Mouse (Mus musculus) layer of hippocampus, postnatal 10 days (tissue): ENCODE measurements at regions not wholly inside any gene's neighbourhood (a gene's known extent, or its start where the extent isn't known, plus 50 kb on each side); places are given as distances from the start of the nearest gene placed in this dataset.

Experiments
- DNase-seq, 2 experiments: peaks; one replicate each; pipeline ENCODE4 v3.0.0; 2021; ENCODE audit warnings: low spot score in 2 of 2

- DNase-seq, result peak; percentile 78 to 84
Observed at GRCm38 (mm10) chr15:56046679-56047532, 1430.5 kb downstream of the Slc22a22 start.

GRCm38 (mm10) chr15:56045510-56046245 is 1431.7 kb downstream of the Slc22a22 start:
- no peak for DNase-seq

DNA sequence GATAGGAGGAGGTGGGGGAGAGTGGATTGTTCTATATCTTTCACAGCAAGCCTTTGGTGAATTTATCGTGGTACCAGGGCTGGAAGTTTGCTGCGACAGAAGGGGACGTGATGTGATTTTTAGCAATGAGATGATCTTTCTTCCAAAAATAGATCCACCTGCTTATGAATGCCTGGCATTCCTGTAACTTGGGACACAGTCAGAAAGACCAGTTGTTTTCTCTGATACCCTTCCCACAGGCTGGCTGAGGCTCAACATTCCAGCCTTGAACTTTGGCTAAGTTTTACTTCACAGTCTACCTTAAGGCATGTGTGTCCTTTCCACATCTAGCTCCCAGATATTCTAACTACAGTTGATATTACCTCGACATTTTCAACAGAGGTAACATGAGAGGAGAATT is 1434.1 kb downstream of the Slc22a22 start:
- no peak for DNase-seq

- no peak for DNase-seq
Observed at GRCm38 (mm10) chr15:56042449-56042848, 1435.0 kb downstream of the Slc22a22 start.

GRCm38 (mm10) chr15:56030007-56030406 is 1447.4 kb downstream of the Slc22a22 start:
- DNase-seq, result no peak

- DNase-seq, result no peak
Observed at GRCm38 (mm10) chr15:56027197-56027818, 1450.1 kb downstream of the Slc22a22 start.

- DNase-seq, result no peak
Observed at GRCm38 (mm10) chr15:56024705-56025104, 1452.7 kb downstream of the Slc22a22 start.

GRCm38 (mm10) chr15:56023862-56024484 is 1453.5 kb downstream of the Slc22a22 start:
- DNase-seq, result no peak

GRCm38 (mm10) chr15:56022315-56022714 is 1455.1 kb downstream of the Slc22a22 start:
- no peak for DNase-seq

- DNase-seq, result no peak
Observed at GRCm38 (mm10) chr15:56018141-56018540, 1459.3 kb downstream of the Slc22a22 start.

DNA sequence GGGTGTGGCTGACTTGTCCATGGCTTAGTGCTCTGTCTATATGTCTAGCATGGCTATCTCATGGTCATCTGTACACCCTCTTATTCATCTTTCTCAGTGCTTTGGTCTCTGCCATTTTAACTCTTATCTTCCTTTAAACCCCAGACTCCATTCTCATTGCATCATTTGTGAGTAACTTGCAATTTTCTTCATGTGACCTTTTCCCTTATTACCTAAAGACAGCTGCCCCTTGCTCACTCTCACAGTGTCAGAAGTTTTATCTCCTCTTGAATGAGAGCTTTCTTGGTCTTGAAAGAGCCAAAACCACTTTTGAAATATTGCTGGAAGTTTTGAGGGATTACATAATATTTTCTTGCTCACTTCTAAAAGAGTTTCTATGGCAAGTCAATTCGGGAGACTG is 1459.9 kb downstream of the Slc22a22 start:
- DNase-seq, result no peak

DNA sequence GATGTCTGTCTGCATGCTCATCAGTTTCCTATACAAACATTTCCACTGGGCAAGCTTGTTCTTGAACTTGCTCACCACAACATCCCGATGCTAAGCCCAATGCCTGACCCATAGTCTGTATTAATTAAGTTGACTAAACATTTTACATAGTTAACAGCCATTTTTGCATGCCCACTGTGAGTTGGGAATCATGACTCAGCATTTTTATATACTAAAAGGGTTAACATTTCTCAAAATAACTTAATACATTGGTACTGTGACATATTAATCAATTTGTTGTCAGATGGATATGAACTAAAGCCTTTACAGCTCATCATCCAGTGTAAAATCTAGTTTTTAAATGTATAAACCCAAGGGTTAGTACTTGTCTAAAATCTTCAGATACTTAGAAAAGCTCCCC is 1461.4 kb downstream of the Slc22a22 start:
- no peak for DNase-seq

- no peak for DNase-seq
Observed at GRCm38 (mm10) chr15:56014059-56014620, 1463.3 kb downstream of the Slc22a22 start.

DNA sequence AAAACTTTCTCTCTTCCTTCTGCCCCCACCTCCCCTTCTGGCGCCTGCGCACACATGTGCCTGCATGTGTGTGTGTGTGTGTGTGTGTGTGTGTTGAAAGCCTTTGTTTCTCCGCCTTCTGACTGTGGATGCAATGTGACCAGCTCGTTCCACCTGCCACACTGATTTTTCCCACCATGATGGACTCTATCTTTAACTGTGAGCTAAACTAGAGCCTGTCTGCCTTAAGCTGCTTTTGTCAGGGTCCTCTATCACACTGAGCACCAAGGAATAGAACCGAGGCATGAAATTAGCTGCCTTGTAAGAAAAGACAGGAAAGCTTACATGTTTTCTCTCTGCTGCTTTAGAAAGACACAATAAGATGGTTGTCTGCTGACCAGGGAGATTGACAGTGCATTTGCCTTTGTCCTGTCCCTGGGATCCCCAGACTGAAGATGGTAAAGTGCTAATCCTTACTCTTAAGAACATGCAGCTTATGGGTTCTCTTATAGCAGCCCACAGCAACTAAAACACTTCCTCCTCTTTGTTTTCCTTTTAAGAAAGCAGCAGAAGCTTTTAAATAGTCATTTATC is 1468.7 kb downstream of the Slc22a22 start:
- DNase-seq, result no peak

DNA sequence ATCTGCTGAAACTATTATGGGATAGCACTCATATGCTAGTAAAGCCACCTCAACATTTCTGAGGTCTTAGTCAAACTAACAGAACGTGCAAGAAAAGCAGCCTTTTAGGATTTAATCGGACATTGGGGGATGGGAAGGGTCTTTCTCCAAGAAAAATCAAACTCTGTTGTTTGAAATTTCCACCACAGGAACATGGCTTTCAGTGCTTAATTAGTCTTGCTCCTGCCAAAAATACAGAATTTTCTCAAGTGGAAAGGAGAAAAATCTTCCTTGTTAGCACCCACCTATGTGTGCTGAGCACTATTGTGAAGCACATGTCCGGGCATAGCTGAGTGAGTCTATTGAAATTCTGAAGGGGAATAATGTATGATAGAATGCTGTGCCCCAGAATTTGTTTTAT is 1470.0 kb downstream of the Slc22a22 start:
- DNase-seq, result no peak

DNA sequence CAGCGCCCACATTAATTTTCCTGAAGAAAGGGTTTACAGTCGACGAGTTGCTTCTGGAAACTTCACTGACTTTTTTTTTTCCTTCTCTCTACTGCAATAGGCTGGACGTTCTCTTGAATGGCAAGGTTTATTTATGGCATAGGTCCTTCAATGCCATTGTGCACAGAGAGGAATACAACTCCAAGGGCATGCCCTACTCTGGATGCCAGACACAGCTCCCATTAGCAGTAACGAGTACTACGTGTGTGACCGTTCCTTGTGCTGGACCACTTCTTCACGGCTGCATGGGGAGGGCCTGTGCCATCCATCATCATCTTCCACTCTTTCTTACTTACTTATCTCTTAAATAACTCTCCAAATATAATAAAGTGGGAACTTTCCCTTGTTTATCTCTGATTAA is 1472.1 kb downstream of the Slc22a22 start:
- no peak for DNase-seq

DNA sequence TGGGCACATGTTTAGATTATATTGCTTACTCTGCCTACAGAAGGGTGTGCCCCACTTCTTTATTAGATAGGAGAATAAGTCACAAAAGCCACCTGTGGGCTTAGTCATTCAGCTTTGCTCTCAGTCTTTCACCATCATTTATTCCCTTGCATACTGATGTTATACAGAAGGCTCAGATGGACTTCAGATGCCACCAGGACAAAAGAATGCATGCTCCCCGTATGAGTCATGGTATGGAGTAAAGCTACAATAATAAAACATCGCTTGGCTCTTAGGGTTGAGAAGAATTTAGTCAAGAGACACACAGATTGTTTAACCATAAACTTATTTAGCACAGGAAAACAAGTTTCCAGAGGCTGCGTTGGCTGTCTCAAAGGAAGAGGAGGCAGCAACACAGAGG is 1473.5 kb downstream of the Slc22a22 start:
- no peak for DNase-seq

- no peak for DNase-seq
Observed at GRCm38 (mm10) chr15:55999605-56000004, 1477.8 kb downstream of the Slc22a22 start.

- DNase-seq, result no peak
Observed at GRCm38 (mm10) chr15:55997977-55998376, 1479.4 kb downstream of the Slc22a22 start.

GRCm38 (mm10) chr15:55994680-55995079 is 1482.7 kb downstream of the Slc22a22 start:
- DNase-seq, result no peak

GRCm38 (mm10) chr15:55975843-55976242 is 1501.6 kb downstream of the Slc22a22 start:
- DNase-seq, result no peak
